Mouse (Mus musculus) embryonic fibroblast, embryonic 13.5 days (primary cell): ENCODE measurements at regions not wholly inside any gene's neighbourhood (a gene's known extent, or its start where the extent isn't known, plus 50 kb on each side); places are given as distances from the start of the nearest gene placed in this dataset.

Source experiments
- H3K27ac ChIP-seq: 2 replicates; pipeline ENCODE4 v1.5.1; 2012; ENCODE audit warnings: low read length, control low read depth, inconsistent platforms; ENCODE audit not compliant: insufficient read depth
- H3K4me1 ChIP-seq: 2 replicates; pipeline ENCODE4 v1.6.1; 2011; ENCODE audit warnings: low read length; ENCODE audit not compliant: control insufficient read depth, insufficient read depth
- H3K4me3 ChIP-seq: 2 replicates; pipeline ENCODE4 v1.5.1; 2011; ENCODE audit warnings: mild to moderate bottlenecking, control low read depth, low read length; ENCODE audit not compliant: insufficient read depth
- CTCF ChIP-seq: IDR thresholded peaks from 2 replicates; pipeline ENCODE4 v1.5.1; 2011; ENCODE audit warnings: mild to moderate bottlenecking, control low read depth, low read length, moderate library complexity, borderline replicate concordance; ENCODE audit not compliant: insufficient read depth
- POLR2A ChIP-seq: IDR thresholded peaks from 2 replicates; pipeline ENCODE4 v1.6.1; 2011; ENCODE audit warnings: low read depth, mild to moderate bottlenecking, control low read depth, low read length, moderate library complexity

GRCm38 (mm10) chr2:117882890-117883289 is 228.8 kb upstream of the Thbs1 start:
- no peak for TF ChIP-seq POLR2A
- TF ChIP-seq CTCF: no peak
- Histone ChIP-seq H3K4me3 (no peak overlapping the region), H3K27ac (peak overlapping the region; percentile 93), H3K4me1 (peaks cover 21% of the 10 kb centered on the region)

- H3K27ac ChIP-seq: peak overlapping the region; percentile 100
These were observed 225.2 kb upstream of the Thbs1 start for GRCm38 (mm10) chr2:117886516-117886915.

GRCm38 (mm10) chr2:117901311-117901710 is 210.4 kb upstream of the Thbs1 start:
- TF ChIP-seq CTCF: no peak
- TF ChIP-seq POLR2A: no peak
- Histone ChIP-seq H3K4me1 (peaks cover 5% of the 10 kb centered on the region), H3K4me3 (no peak overlapping the region), H3K27ac (peak overlapping the region; percentile 84)

More at GRCm38 (mm10) chr2:117886516-117886915, 225.2 kb upstream of the Thbs1 start:
- H3K4me3 ChIP-seq: no peak overlapping the region
- TF ChIP-seq CTCF (no peak), POLR2A (peak; percentile 11; the same call in 1 of the 2 replicates)
- peaks cover 15% of the 10 kb centered on the region for H3K4me1 ChIP-seq

GRCm38 (mm10) chr2:117902837-117903236 is 208.8 kb upstream of the Thbs1 start:
- H3K27ac ChIP-seq: peak overlapping the region; percentile 100
- H3K4me1 ChIP-seq: peaks cover 5% of the 10 kb centered on the region
- TF ChIP-seq POLR2A (no peak), CTCF (no peak)
- no peak overlapping the region for H3K4me3 ChIP-seq

- Histone ChIP-seq H3K27ac (peak overlapping the region; percentile 100), H3K4me1 (peaks cover 5% of the 10 kb centered on the region), H3K4me3 (no peak overlapping the region)
- no peak for TF ChIP-seq CTCF
- TF ChIP-seq POLR2A: 0 out of 2 replicates have a peak, but pooled peaks have one; percentile 12
These were observed 208.0 kb upstream of the Thbs1 start for GRCm38 (mm10) chr2:117903705-117904104.

- no peak overlapping the region for H3K4me3 ChIP-seq
- H3K27ac ChIP-seq: peak overlapping the region; percentile 43
- TF ChIP-seq CTCF (no peak), POLR2A (no peak)
- H3K4me1 ChIP-seq: peaks cover 11% of the 10 kb centered on the region
These were observed 205.2 kb upstream of the Thbs1 start for GRCm38 (mm10) chr2:117906509-117906908.

GRCm38 (mm10) chr2:117910781-117911180 is 200.9 kb upstream of the Thbs1 start:
- Histone ChIP-seq H3K4me1 (peaks cover 11% of the 10 kb centered on the region), H3K27ac (peak overlapping the region; percentile 100), H3K4me3 (no peak overlapping the region)
- TF ChIP-seq CTCF (no peak), POLR2A (no peak)

GRCm38 (mm10) chr2:117912722-117913121 is 199.0 kb upstream of the Thbs1 start:
- Histone ChIP-seq H3K4me1 (peaks cover 11% of the 10 kb centered on the region), H3K4me3 (no peak overlapping the region), H3K27ac (peak overlapping the region; percentile 89; the same call in 1 of the 2 replicates)
- TF ChIP-seq POLR2A: no peak
- peak; percentile 70; the same call in 1 of the 2 replicates for TF ChIP-seq CTCF

- peak overlapping the region; percentile 89 for H3K27ac ChIP-seq
- H3K4me1 ChIP-seq: peaks cover 15% of the 10 kb centered on the region
- no peak overlapping the region for H3K4me3 ChIP-seq
- TF ChIP-seq CTCF (no peak), POLR2A (no peak)
These were observed 197.8 kb upstream of the Thbs1 start for GRCm38 (mm10) chr2:117913846-117914245.

GRCm38 (mm10) chr2:117915821-117916220 is 195.9 kb upstream of the Thbs1 start:
- Histone ChIP-seq H3K4me3 (no peak overlapping the region), H3K4me1 (peaks cover 12% of the 10 kb centered on the region), H3K27ac (no peak overlapping the region; the same call in 1 of the 2 replicates)
- TF ChIP-seq CTCF (no peak), POLR2A (no peak)
